Comparison of ENCODE assay signal across 14 mouse cellular contexts in the genomic region with DNA sequence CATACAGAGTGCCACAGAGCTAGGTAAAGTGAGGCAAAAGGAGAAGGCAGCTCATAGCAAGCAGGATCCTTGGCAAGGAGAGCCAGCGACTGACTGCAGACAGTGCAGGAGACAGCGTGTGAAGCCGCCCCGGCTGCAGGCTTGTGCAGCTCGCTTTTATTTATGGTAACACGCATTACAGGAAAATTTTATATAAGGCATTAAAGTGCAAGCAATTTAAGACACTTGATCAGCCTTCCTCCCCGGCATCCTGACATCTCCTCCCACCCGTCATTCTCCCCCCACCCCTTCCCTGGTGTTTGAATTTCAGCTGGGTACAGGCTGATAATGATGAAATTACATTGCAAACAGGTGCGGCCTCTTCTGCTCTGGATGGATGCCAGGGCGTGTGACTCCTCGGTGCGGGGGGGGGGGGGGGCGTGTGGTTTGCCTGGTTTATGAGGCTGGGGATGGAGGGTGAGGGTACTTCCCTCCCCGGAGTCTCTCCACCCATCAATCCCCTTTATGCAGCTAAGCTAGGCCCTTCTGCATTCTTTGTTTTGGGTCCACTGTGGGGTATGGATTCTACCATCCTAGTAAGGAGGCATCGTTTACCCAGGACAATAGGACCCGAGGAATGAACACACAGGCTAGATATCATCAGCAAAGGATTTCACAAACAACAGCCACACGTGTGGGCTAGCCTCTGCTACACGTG.
DNase-seq lines count a peak whose midpoint lies in the region; ATAC-seq and TF ChIP-seq lines count a peak whose summit lies in the region.
"Had no signal": no experiment of that assay in that cellular context is flagged by ENCODE, and none has a peak within 500 bp of the region (broad histone marks: within the 10 kb centered on the region; RNA-seq: fewer than 3 reads in every experiment).

No protein-coding gene starts in this region.

- TF ChIP-seq CTCF in midbrain, postnatal 0 days (IDR thresholded peaks at IDR 0.05) = no peak

- WGBS in forebrain, embryonic 12.5 days = 71% methylated on average over 18 of the region's 18 CpGs
- whole genome bisulfite sequencing in forebrain, embryonic 10.5 days = 83% methylated on average over 18 of the region's 18 CpGs
- WGBS in midbrain, embryonic 13.5 days = 75% methylated on average over 17 of the region's 18 CpGs
- 69% methylated on average over 18 of the region's 18 CpGs for WGBS in midbrain, postnatal 0 days

- no peaks in the 10 kb centered on the region for H3K9me3 ChIP-seq in forebrain, embryonic 12.5 days
- H3K9me3 ChIP-seq in forebrain, embryonic 10.5 days = no peaks in the 10 kb centered on the region
- H3K9me3 ChIP-seq in midbrain, embryonic 13.5 days = no peaks in the 10 kb centered on the region
- no peaks in the 10 kb centered on the region for H3K9me3 ChIP-seq in midbrain, postnatal 0 days (ENCODE audit: low read length)
- H3K9me3 ChIP-seq: heart, embryonic 12.5 days; limb, embryonic 15.5 days had no signal

- H3K27me3 ChIP-seq in forebrain, embryonic 12.5 days = 0 out of 2 replicates have a peak, but pooled peaks cover 4% of the 10 kb centered on the region
- 0 out of 2 replicates have a peak, but pooled peaks cover 7% of the 10 kb centered on the region for H3K27me3 ChIP-seq in forebrain, embryonic 10.5 days (ENCODE audit: poor library complexity, severe bottlenecking)
- H3K27me3 ChIP-seq in midbrain, embryonic 13.5 days = no peaks in the 10 kb centered on the region
- no peaks in the 10 kb centered on the region for H3K27me3 ChIP-seq in midbrain, postnatal 0 days (ENCODE audit: insufficient read depth, low read length)
- H3K27me3 ChIP-seq: heart, embryonic 12.5 days; limb, embryonic 15.5 days had no signal

- no peak overlapping the region for H3K9ac ChIP-seq in forebrain, embryonic 12.5 days
- no peak overlapping the region for H3K9ac ChIP-seq in midbrain, embryonic 13.5 days (replicated peaks)
- no peak overlapping the region for H3K9ac ChIP-seq in midbrain, postnatal 0 days (replicated peaks; ENCODE audit: low read length, poor library complexity, severe bottlenecking)
- H3K9ac ChIP-seq: heart, embryonic 12.5 days; limb, embryonic 15.5 days had no signal

- peaks cover 8% of the 10 kb centered on the region; the same call in 1 of the 2 replicates for H3K4me1 ChIP-seq in forebrain, embryonic 12.5 days
- H3K4me1 ChIP-seq in forebrain, embryonic 10.5 days = peaks cover 5% of the 10 kb centered on the region
- no peaks in the 10 kb centered on the region; the same call in 1 of the 2 replicates for H3K4me1 ChIP-seq in midbrain, embryonic 13.5 days (replicated peaks)
- no peaks in the 10 kb centered on the region for H3K4me1 ChIP-seq in midbrain, postnatal 0 days (ENCODE audit: insufficient read depth, low read length)

- H3K27ac ChIP-seq in forebrain, embryonic 12.5 days = peak overlapping the region; percentile 56; the same call in 1 of the 2 replicates
- H3K27ac ChIP-seq in forebrain, embryonic 10.5 days = no peak overlapping the region
- H3K27ac ChIP-seq in midbrain, embryonic 13.5 days = no peak overlapping the region
- H3K27ac ChIP-seq in midbrain, postnatal 0 days (ENCODE audit: low read depth, low read length) = no peak overlapping the region; the same call in 1 of the 2 replicates
- H3K27ac ChIP-seq: limb, embryonic 15.5 days; macrophage had no signal

- no peak for ATAC-seq in forebrain, embryonic 12.5 days (ENCODE audit: low FRiP score)
- ATAC-seq in midbrain, embryonic 13.5 days = peak; percentile 24; the same call in 1 of the 2 replicates
- no peak for ATAC-seq in midbrain, postnatal 0 days (ENCODE audit: low FRiP score)
- ATAC-seq: intestine, postnatal 0 days had no signal

- DNase-seq in forebrain, embryonic 10.5 days (ENCODE audit: extremely low spot score, low spot score) = no peak
- DNase-seq in midbrain, postnatal 0 days (ENCODE audit: low spot score) = no peak
- peak; percentile 6 to 20 for DNase-seq in frontal cortex, postnatal 25 days (ENCODE audit: low spot score in 2 of 2)
- DNase-seq in right cerebral cortex, postnatal 10 days (ENCODE audit: low spot score in 2 of 2) = peak; percentile 57 to 58
- DNase-seq in kidney, adult 18-20 months = no peak
- DNase-seq in lung, postnatal 10 days = no peak
- DNase-seq: adrenal gland, adult 8-10 months; cerebellum, adult 9-11 months had no signal

- H3K4me2 ChIP-seq in forebrain, embryonic 12.5 days = no peak overlapping the region
- H3K4me2 ChIP-seq in midbrain, embryonic 13.5 days (replicated peaks) = no peak overlapping the region
- H3K4me2 ChIP-seq in midbrain, postnatal 0 days (ENCODE audit: low read depth, low read length, poor library complexity, severe bottlenecking) = no peak overlapping the region
- H3K4me2 ChIP-seq: heart, embryonic 12.5 days; limb, embryonic 15.5 days had no signal

- no peaks in the 10 kb centered on the region for H3K36me3 ChIP-seq in forebrain, embryonic 12.5 days (replicated peaks)
- no peaks in the 10 kb centered on the region for H3K36me3 ChIP-seq in forebrain, embryonic 10.5 days (replicated peaks)
- H3K36me3 ChIP-seq in midbrain, embryonic 13.5 days = no peaks in the 10 kb centered on the region
- H3K36me3 ChIP-seq in midbrain, postnatal 0 days (ENCODE audit: insufficient read depth, low read length) = no peaks in the 10 kb centered on the region
- H3K36me3 ChIP-seq: heart, embryonic 12.5 days; limb, embryonic 15.5 days had no signal

- H3K4me3 ChIP-seq in forebrain, embryonic 12.5 days (replicated peaks) = no peak overlapping the region
- no peak overlapping the region for H3K4me3 ChIP-seq in forebrain, embryonic 10.5 days
- H3K4me3 ChIP-seq in midbrain, embryonic 13.5 days (replicated peaks) = no peak overlapping the region
- no peak overlapping the region for H3K4me3 ChIP-seq in midbrain, postnatal 0 days (ENCODE audit: low read depth, low read length)
- H3K4me3 ChIP-seq: heart, embryonic 12.5 days; limb, embryonic 15.5 days had no signal

Comparison
In these comparisons a context has a peak if more than half of its experiments do, and no peak if none do; other contexts are left out.
1. DNase-seq: peak in frontal cortex, postnatal 25 days (2 of 2) and right cerebral cortex, postnatal 10 days (2 of 2); none in forebrain, embryonic 10.5 days (single experiment), midbrain, postnatal 0 days (single experiment), kidney, adult 18-20 months (single experiment) and lung, postnatal 10 days (single experiment).